Mouse (Mus musculus): ENCODE results near the gene Rnase2b. TPM values are rescaled to one million over a fixed set of nuclear protein-coding genes. Genes with fewer than 3 reads are reported as not detected.
"Not testable (repeated sequence)": the region's sequence is repeated elsewhere in the genome, so short reads cannot be mapped to it uniquely, and the experiment has no call there.

Gene Rnase2b
- polyA plus RNA-seq, 1 experiment, result not detected

GRCm38 (mm10) chr14:51165435-51165834, 3.4 kb downstream of the Rnase2b start:
- H3K4me3 ChIP-seq (ENCODE audit: control insufficient read depth, insufficient read depth, low read length), result no peak overlapping the region
- WGBS, result 100% methylated on average over 1 of the region's 1 CpGs
- no peaks in the 10 kb centered on the region for H3K27me3 ChIP-seq (ENCODE audit: control insufficient read depth, insufficient read depth, low read length)
- DNase-seq, result no peak
- no peaks in the 10 kb centered on the region for H3K36me3 ChIP-seq (ENCODE audit: control insufficient read depth, insufficient read depth, low read length)
- no peak overlapping the region for H3K27ac ChIP-seq (ENCODE audit: control insufficient read depth, insufficient read depth, low read length)
- H3K4me1 ChIP-seq (replicated peaks; ENCODE audit: control insufficient read depth, insufficient read depth, low read length), result no peaks in the 10 kb centered on the region
- TF ChIP-seq POLR2A (IDR thresholded peaks at IDR 0.05; ENCODE audit: control insufficient read depth, extremely low read depth, insufficient read depth, low read length, poor library complexity) (no peak), CTCF (IDR thresholded peaks at IDR 0.05; ENCODE audit: borderline replicate concordance, control insufficient read depth, extremely low read depth, insufficient read depth, low read length, poor library complexity) (no peak)

DNA sequence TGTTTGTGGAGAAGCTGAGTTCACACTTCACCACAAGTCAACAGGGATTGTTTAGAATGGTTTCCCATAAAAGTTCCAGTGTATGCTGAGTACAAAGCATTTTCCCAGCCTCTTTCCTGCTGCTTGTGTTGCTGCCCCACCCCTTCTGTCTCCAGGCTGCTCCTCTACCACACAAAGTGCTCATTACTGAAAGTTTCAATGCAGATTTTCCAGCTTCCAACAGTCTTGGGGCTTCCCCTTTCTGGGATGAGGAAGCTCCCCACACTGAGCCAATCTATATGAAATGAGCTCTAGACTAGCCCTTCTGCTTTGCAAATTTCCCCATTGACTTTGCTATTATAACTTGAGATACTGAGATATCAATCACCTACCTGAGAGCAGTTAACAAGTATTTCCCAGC, 4.0 kb downstream of the Rnase2b start:
- no peak for DNase-seq
- Histone ChIP-seq H3K4me1 (replicated peaks; ENCODE audit: control insufficient read depth, insufficient read depth, low read length) (no peaks in the 10 kb centered on the region), H3K36me3 (ENCODE audit: control insufficient read depth, insufficient read depth, low read length) (no peaks in the 10 kb centered on the region), H3K4me3 (ENCODE audit: control insufficient read depth, insufficient read depth, low read length) (no peak overlapping the region), H3K27me3 (ENCODE audit: control insufficient read depth, insufficient read depth, low read length) (no peaks in the 10 kb centered on the region), H3K27ac (ENCODE audit: control insufficient read depth, insufficient read depth, low read length) (no peak overlapping the region)
- TF ChIP-seq CTCF (IDR thresholded peaks at IDR 0.05; ENCODE audit: borderline replicate concordance, control insufficient read depth, extremely low read depth, insufficient read depth, low read length, poor library complexity) (no peak), POLR2A (IDR thresholded peaks at IDR 0.05; ENCODE audit: control insufficient read depth, extremely low read depth, insufficient read depth, low read length, poor library complexity) (no peak)

- not testable (repeated sequence) for H3K27me3 ChIP-seq (ENCODE audit: control insufficient read depth, insufficient read depth, low read length); H3K27ac ChIP-seq (ENCODE audit: control insufficient read depth, insufficient read depth, low read length); H3K4me1 ChIP-seq (replicated peaks; ENCODE audit: control insufficient read depth, insufficient read depth, low read length); H3K36me3 ChIP-seq (ENCODE audit: control insufficient read depth, insufficient read depth, low read length); H3K4me3 ChIP-seq (ENCODE audit: control insufficient read depth, insufficient read depth, low read length)
- peak; percentile 16 for DNase-seq
- 55% methylated on average over 9 of the region's 9 CpGs for WGBS
Measured at GRCm38 (mm10) chr14:51172095-51172865, 10.2 kb downstream of the Rnase2b start.

DNA sequence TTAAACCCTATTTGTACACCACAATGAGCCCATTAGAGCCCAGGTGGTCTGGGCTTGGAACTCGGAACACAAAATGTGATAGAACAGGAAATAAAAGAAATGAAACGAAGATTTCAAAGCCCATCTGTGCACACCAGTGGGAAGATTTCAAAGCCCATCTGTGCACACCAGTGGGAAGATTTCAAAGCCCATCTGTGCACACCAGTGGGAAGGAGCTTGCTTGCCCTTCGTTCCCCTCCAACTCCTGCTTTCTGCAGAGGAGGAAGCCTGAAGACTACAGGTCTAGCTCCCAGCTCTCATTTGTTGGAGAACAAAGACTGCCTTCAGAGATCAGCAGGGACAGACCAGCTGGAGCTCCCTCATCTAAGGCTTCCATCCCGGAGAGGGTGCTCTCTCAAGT, 10.9 kb downstream of the Rnase2b start:
- not testable (repeated sequence) for DNase-seq; H3K36me3 ChIP-seq (ENCODE audit: control insufficient read depth, insufficient read depth, low read length); H3K4me1 ChIP-seq (replicated peaks; ENCODE audit: control insufficient read depth, insufficient read depth, low read length); H3K27ac ChIP-seq (ENCODE audit: control insufficient read depth, insufficient read depth, low read length); H3K4me3 ChIP-seq (ENCODE audit: control insufficient read depth, insufficient read depth, low read length); H3K27me3 ChIP-seq (ENCODE audit: control insufficient read depth, insufficient read depth, low read length)
- WGBS, result 25% methylated on average over 4 of the region's 4 CpGs

DNA sequence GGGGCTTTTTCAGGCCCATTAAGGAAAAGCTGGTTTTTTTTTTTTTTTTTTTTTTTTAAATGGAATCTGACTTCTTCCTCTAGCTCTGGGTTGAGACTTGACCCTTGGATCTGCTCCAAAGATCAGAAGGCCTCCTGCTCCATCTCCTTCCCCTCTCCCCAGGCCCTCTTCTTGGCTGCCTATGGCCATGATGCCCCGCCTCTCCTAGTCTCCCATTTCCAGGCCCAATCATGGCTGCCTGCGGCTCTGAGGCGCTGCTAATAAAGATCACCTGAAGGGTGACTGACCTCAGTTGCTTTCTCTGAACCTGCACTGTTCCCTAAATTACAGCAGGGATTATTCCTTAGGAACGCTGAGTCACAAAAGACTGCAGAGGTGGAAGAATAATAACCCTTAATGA, 11.8 kb downstream of the Rnase2b start:
- Histone ChIP-seq H3K4me1 (replicated peaks; ENCODE audit: control insufficient read depth, insufficient read depth, low read length) (no peaks in the 10 kb centered on the region), H3K27ac (ENCODE audit: control insufficient read depth, insufficient read depth, low read length) (no peak overlapping the region), H3K27me3 (ENCODE audit: control insufficient read depth, insufficient read depth, low read length) (no peaks in the 10 kb centered on the region), H3K4me3 (ENCODE audit: control insufficient read depth, insufficient read depth, low read length) (no peak overlapping the region), H3K36me3 (ENCODE audit: control insufficient read depth, insufficient read depth, low read length) (no peaks in the 10 kb centered on the region)
- TF ChIP-seq POLR2A (IDR thresholded peaks at IDR 0.05; ENCODE audit: control insufficient read depth, extremely low read depth, insufficient read depth, low read length, poor library complexity), result no peak
- TF ChIP-seq CTCF (IDR thresholded peaks at IDR 0.05; ENCODE audit: borderline replicate concordance, control insufficient read depth, extremely low read depth, insufficient read depth, low read length, poor library complexity), result no peak
- 94% methylated on average over 4 of the region's 4 CpGs for WGBS
- no peak for DNase-seq

DNA sequence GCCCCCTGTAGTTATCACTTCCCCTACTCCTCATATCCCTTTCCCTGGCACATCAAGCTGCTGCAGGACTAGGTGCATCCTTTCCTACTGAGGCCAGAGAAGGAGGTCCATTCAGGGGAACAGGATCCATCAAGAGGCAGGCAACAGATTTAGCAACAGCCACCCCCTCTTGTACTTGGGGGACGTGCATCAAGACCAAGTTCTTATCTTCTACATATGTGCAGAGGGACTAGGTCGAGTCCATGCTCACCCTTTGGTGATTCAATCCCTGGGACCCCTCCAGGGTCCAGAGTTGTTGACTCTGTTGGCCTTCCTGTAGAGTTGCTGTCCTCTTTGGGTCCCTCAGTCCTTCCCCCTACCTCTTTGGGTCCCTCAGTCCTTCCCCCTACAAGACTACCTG, 19.0 kb downstream of the Rnase2b start:
- H3K4me1 ChIP-seq (replicated peaks; ENCODE audit: control insufficient read depth, insufficient read depth, low read length); DNase-seq; H3K27ac ChIP-seq (ENCODE audit: control insufficient read depth, insufficient read depth, low read length); H3K36me3 ChIP-seq (ENCODE audit: control insufficient read depth, insufficient read depth, low read length); H3K27me3 ChIP-seq (ENCODE audit: control insufficient read depth, insufficient read depth, low read length); H3K4me3 ChIP-seq (ENCODE audit: control insufficient read depth, insufficient read depth, low read length): not testable (repeated sequence)
- WGBS, result 95% methylated on average over 2 of the region's 2 CpGs

DNA sequence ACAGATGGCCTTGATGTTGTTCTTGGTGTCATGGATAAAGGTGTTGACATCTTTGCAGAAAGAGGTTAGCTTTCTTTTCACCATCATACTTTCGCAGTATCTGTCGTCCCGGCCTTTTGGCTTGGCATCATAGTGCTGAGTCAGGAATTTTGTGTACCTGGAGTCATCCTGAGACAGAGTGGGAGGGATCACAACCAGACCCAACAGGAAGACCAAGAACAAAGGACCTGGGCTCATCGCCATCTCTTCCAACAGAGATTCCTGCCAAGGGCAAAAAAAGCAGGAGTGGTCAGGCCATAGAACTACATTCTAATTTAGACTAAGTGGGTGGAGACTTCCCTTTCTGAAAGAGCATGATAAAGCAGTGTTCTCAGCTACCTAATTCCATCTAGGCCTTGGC, 33.6 kb downstream of the Rnase2b start:
- Histone ChIP-seq H3K36me3 (ENCODE audit: control insufficient read depth, insufficient read depth, low read length) (no peaks in the 10 kb centered on the region), H3K4me1 (replicated peaks; ENCODE audit: control insufficient read depth, insufficient read depth, low read length) (no peaks in the 10 kb centered on the region), H3K27ac (ENCODE audit: control insufficient read depth, insufficient read depth, low read length) (no peak overlapping the region), H3K27me3 (ENCODE audit: control insufficient read depth, insufficient read depth, low read length) (no peaks in the 10 kb centered on the region), H3K4me3 (ENCODE audit: control insufficient read depth, insufficient read depth, low read length) (no peak overlapping the region)
- TF ChIP-seq CTCF (IDR thresholded peaks at IDR 0.05; ENCODE audit: borderline replicate concordance, control insufficient read depth, extremely low read depth, insufficient read depth, low read length, poor library complexity) (no peak), POLR2A (IDR thresholded peaks at IDR 0.05; ENCODE audit: control insufficient read depth, extremely low read depth, insufficient read depth, low read length, poor library complexity) (no peak)
- no peak for DNase-seq
- 93% methylated on average over 4 of the region's 4 CpGs for WGBS
